Mouse (Mus musculus) myocyte (in vitro differentiated cells): ENCODE results near the gene Prlr. TPM values are rescaled to one million over a fixed set of nuclear protein-coding genes. Genes with fewer than 3 reads are reported as not detected.

Experiments used
- H3K27me3 ChIP-seq: one replicate; pipeline ENCODE4 v1.6.1; 2011; ENCODE audit not compliant: control insufficient read depth, insufficient read depth, insufficient read length
- H3K36me3 ChIP-seq: one replicate; pipeline ENCODE4 v1.6.1; 2011; ENCODE audit not compliant: control insufficient read depth, insufficient read depth
- H3K4me2 ChIP-seq: one replicate; pipeline ENCODE4 v1.6.1; 2011; ENCODE audit warnings: low read depth, control low read depth
- H3K4me3 ChIP-seq: one replicate; pipeline ENCODE4 v1.5.1; 2011; ENCODE audit warnings: mild to moderate bottlenecking, control low read depth, moderate library complexity
- H3K79me2 ChIP-seq: one replicate; pipeline ENCODE4 v1.6.1; 2011; ENCODE audit not compliant: control insufficient read depth, insufficient read depth
- H3ac ChIP-seq: one replicate; pipeline ENCODE4 v1.6.1; 2011; ENCODE audit not compliant: control insufficient read depth, insufficient read length
- CEBPB ChIP-seq: IDR thresholded peaks from 2 replicates; pipeline ENCODE4 v1.6.1; 2011; ENCODE audit warnings: mild to moderate bottlenecking, moderate library complexity; ENCODE audit not compliant: poor library complexity, insufficient read depth, severe bottlenecking
- E2F4 ChIP-seq: IDR thresholded peaks from one replicate; pipeline ENCODE4 v1.6.1; 2011; ENCODE audit warnings: mild to moderate bottlenecking, control low read depth, moderate library complexity; ENCODE audit not compliant: insufficient read depth
- MAX ChIP-seq: IDR thresholded peaks from one replicate; pipeline ENCODE4 v1.6.1; 2011; ENCODE audit warnings: low read depth, mild to moderate bottlenecking, control low read depth
- MYOD1 ChIP-seq, 3 experiments: IDR thresholded peaks; one replicate each; pipeline ENCODE4 v1.6.1; 2011; ENCODE audit warnings: control low read depth in 2 of 3, low read depth in 2 of 3, mild to moderate bottlenecking in 2 of 3, moderate library complexity in 1 of 3; ENCODE audit not compliant: insufficient read length in 2 of 3, control insufficient read depth in 1 of 3
- MYOG ChIP-seq, 3 experiments: IDR thresholded peaks; one replicate each; pipeline ENCODE4 v1.6.1; 2011; ENCODE audit warnings: control low read depth in 2 of 3, low read depth in 2 of 3, mild to moderate bottlenecking in 2 of 3; ENCODE audit not compliant: insufficient read length in 2 of 3, control insufficient read depth in 1 of 3, insufficient read depth in 1 of 3
- POLR2A ChIP-seq: IDR thresholded peaks from one replicate; pipeline ENCODE4 v1.6.1; 2011; ENCODE audit warnings: low read depth, mild to moderate bottlenecking, control low read depth, moderate library complexity; ENCODE audit not compliant: insufficient read length
- POLR2AphosphoS2 ChIP-seq: IDR thresholded peaks from one replicate; pipeline ENCODE4 v1.6.1; 2011; ENCODE audit warnings: low read depth, control low read depth; ENCODE audit not compliant: insufficient read length
- REST ChIP-seq: IDR thresholded peaks from one replicate; pipeline ENCODE4 v1.6.1; 2011; ENCODE audit warnings: mild to moderate bottlenecking, control low read depth, moderate library complexity; ENCODE audit not compliant: insufficient read depth, insufficient read length
- SRF ChIP-seq: IDR thresholded peaks from one replicate; pipeline ENCODE4 v1.6.1; 2011; ENCODE audit warnings: low read depth; ENCODE audit not compliant: control insufficient read depth, insufficient read length
- TCF12 ChIP-seq: IDR thresholded peaks from one replicate; pipeline ENCODE4 v1.6.1; 2011; ENCODE audit warnings: mild to moderate bottlenecking, control low read depth; ENCODE audit not compliant: poor library complexity, insufficient read depth, severe bottlenecking
- TCF3 ChIP-seq: IDR thresholded peaks from one replicate; pipeline ENCODE4 v1.6.1; 2011; ENCODE audit warnings: low read depth, control low read depth; ENCODE audit not compliant: insufficient read length
- USF1 ChIP-seq: IDR thresholded peaks from one replicate; pipeline ENCODE4 v1.6.1; 2011; ENCODE audit warnings: low read depth, mild to moderate bottlenecking, control low read depth, moderate library complexity
- polyA plus RNA-seq: library from polyadenylated mRNA; unstranded; fragments of >200 nt; fragmentation: generic; extraction: Trizol; gene quantifications from one replicate; pipeline ENCODE4 v1.2.1, GENCODE M21; 2012; ENCODE audit warnings: missing spikeins

Gene Prlr
- polyA plus RNA-seq, 1 experiment, result not detected

GRCm38 (mm10) chr15:10211992-10212391 is 35.0 kb downstream of the Prlr start:
- no peaks in the 10 kb centered on the region for H3K79me2 ChIP-seq
- no peaks in the 10 kb centered on the region for H3K27me3 ChIP-seq
- no peak overlapping the region for H3K4me3 ChIP-seq
- no peak overlapping the region for H3ac ChIP-seq
- no peak overlapping the region for H3K4me2 ChIP-seq
- TF ChIP-seq USF1, result no peak
- TF ChIP-seq POLR2AphosphoS2, result no peak
- TF ChIP-seq SRF, result no peak
- TF ChIP-seq E2F4, result no peak
- TF ChIP-seq TCF12, result no peak
- TF ChIP-seq MYOG (IDR thresholded peaks at IDR 0.05; ENCODE audit: control insufficient read depth in 1 of 3, insufficient read depth in 1 of 3, insufficient read length in 2 of 3, low read depth in 2 of 3), result no peak
- no peak for TF ChIP-seq MAX
- no peak for TF ChIP-seq MYOD1 (IDR thresholded peaks at IDR 0.05; ENCODE audit: control insufficient read depth in 1 of 3, insufficient read length in 2 of 3, low read depth in 2 of 3)
- no peak for TF ChIP-seq POLR2A
- no peak for TF ChIP-seq REST
- no peaks in the 10 kb centered on the region for H3K36me3 ChIP-seq

GRCm38 (mm10) chr15:10213213-10213612 is 36.2 kb downstream of the Prlr start:
- Histone ChIP-seq H3K4me3 (no peak overlapping the region), H3K36me3 (no peaks in the 10 kb centered on the region), H3K4me2 (no peak overlapping the region), H3K79me2 (no peaks in the 10 kb centered on the region), H3K27me3 (no peaks in the 10 kb centered on the region), H3ac (no peak overlapping the region)
- TF ChIP-seq MAX (no peak), MYOG (IDR thresholded peaks at IDR 0.05; ENCODE audit: control insufficient read depth in 1 of 3, insufficient read depth in 1 of 3, insufficient read length in 2 of 3, low read depth in 2 of 3) (no peak), SRF (no peak), TCF12 (no peak), POLR2A (no peak), USF1 (no peak), TCF3 (no peak), E2F4 (no peak), REST (no peak), CEBPB (no peak), MYOD1 (IDR thresholded peaks at IDR 0.05; ENCODE audit: control insufficient read depth in 1 of 3, insufficient read length in 2 of 3, low read depth in 2 of 3) (no peak), POLR2AphosphoS2 (no peak)

GRCm38 (mm10) chr15:10213710-10214109 is 36.7 kb downstream of the Prlr start:
- TF ChIP-seq MYOG (IDR thresholded peaks at IDR 0.05; ENCODE audit: control insufficient read depth in 1 of 3, insufficient read depth in 1 of 3, insufficient read length in 2 of 3, low read depth in 2 of 3), result no peak
- TF ChIP-seq POLR2A, result no peak
- TF ChIP-seq MAX, result no peak
- no peak for TF ChIP-seq SRF
- TF ChIP-seq TCF3, result no peak
- TF ChIP-seq MYOD1 (IDR thresholded peaks at IDR 0.05; ENCODE audit: control insufficient read depth in 1 of 3, insufficient read length in 2 of 3, low read depth in 2 of 3), result no peak
- no peak for TF ChIP-seq POLR2AphosphoS2
- TF ChIP-seq REST, result no peak
- no peak for TF ChIP-seq TCF12
- no peak for TF ChIP-seq CEBPB
- TF ChIP-seq USF1, result no peak
- TF ChIP-seq E2F4, result no peak
- H3K79me2 ChIP-seq, result no peaks in the 10 kb centered on the region
- no peaks in the 10 kb centered on the region for H3K27me3 ChIP-seq

GRCm38 (mm10) chr15:10215719-10216118 is 38.7 kb downstream of the Prlr start:
- Histone ChIP-seq H3ac (no peak overlapping the region), H3K4me3 (no peak overlapping the region)

More at GRCm38 (mm10) chr15:10213710-10214109, 36.7 kb downstream of the Prlr start:
- H3ac ChIP-seq, result no peak overlapping the region
- H3K4me2 ChIP-seq, result no peak overlapping the region
- no peak overlapping the region for H3K4me3 ChIP-seq
- H3K36me3 ChIP-seq, result no peaks in the 10 kb centered on the region

GRCm38 (mm10) chr15:10216189-10216588 is 39.2 kb downstream of the Prlr start:
- no peak overlapping the region for H3K4me3 ChIP-seq
- TF ChIP-seq USF1 (peak; percentile 32), CEBPB (no peak)
- no peaks in the 10 kb centered on the region for H3K79me2 ChIP-seq
- H3K4me2 ChIP-seq, result no peak overlapping the region
- H3K36me3 ChIP-seq, result no peaks in the 10 kb centered on the region
- no peak overlapping the region for H3ac ChIP-seq
- no peaks in the 10 kb centered on the region for H3K27me3 ChIP-seq

More at GRCm38 (mm10) chr15:10215719-10216118, 38.7 kb downstream of the Prlr start:
- Histone ChIP-seq H3K27me3 (no peaks in the 10 kb centered on the region), H3K79me2 (no peaks in the 10 kb centered on the region), H3K36me3 (no peaks in the 10 kb centered on the region), H3K4me2 (no peak overlapping the region)
- no peak for TF ChIP-seq MYOD1 (IDR thresholded peaks at IDR 0.05; ENCODE audit: control insufficient read depth in 1 of 3, insufficient read length in 2 of 3, low read depth in 2 of 3)
- TF ChIP-seq POLR2AphosphoS2, result no peak
- no peak for TF ChIP-seq TCF3
- TF ChIP-seq CEBPB, result no peak
- TF ChIP-seq MYOG (IDR thresholded peaks at IDR 0.05; ENCODE audit: control insufficient read depth in 1 of 3, insufficient read depth in 1 of 3, insufficient read length in 2 of 3, low read depth in 2 of 3), result no peak
- no peak for TF ChIP-seq SRF
- no peak for TF ChIP-seq REST
- no peak for TF ChIP-seq USF1
- TF ChIP-seq POLR2A, result no peak
- TF ChIP-seq MAX, result no peak
- no peak for TF ChIP-seq E2F4
